Mouse (Mus musculus) heart, postnatal 0 days (tissue): ENCODE results near the gene Pcsk7. TPM values are rescaled to one million over a fixed set of nuclear protein-coding genes. Genes with fewer than 3 reads are reported as not detected.

Experiments
- ATAC-seq: fragments of 200-750 bp; cut with Nextera tagmentation; 2 replicates; pipeline ENCODE4 v1.8.0; 2017; ENCODE audit warnings: low read depth, moderate number of reproducible peaks, moderate library complexity; ENCODE audit not compliant: insufficient read depth
- DNase-seq: peaks from one replicate; pipeline ENCODE4 v3.0.0-alpha.2; 2016; ENCODE audit warnings: low spot score
- H3K27ac ChIP-seq: fragments of 300-500 bp; sonication (generic); 2 replicates; pipeline ENCODE4 v1.5.1; 2014; ENCODE audit warnings: low read depth, mild to moderate bottlenecking
- H3K27me3 ChIP-seq: fragments of 300-500 bp; sonication (generic); 2 replicates; pipeline ENCODE4 v1.6.1; 2014; ENCODE audit warnings: low read length, mixed read lengths; ENCODE audit not compliant: control insufficient read depth, insufficient read depth
- H3K36me3 ChIP-seq: fragments of 300-500 bp; sonication (generic); replicated peaks from 2 replicates; pipeline ENCODE4 v1.6.1; 2014; ENCODE audit warnings: low read length, mixed read lengths; ENCODE audit not compliant: control insufficient read depth, insufficient read depth
- H3K4me1 ChIP-seq: fragments of 300-500 bp; sonication (generic); 2 replicates; pipeline ENCODE4 v1.6.1; 2014; ENCODE audit warnings: antibody characterized with exemption; ENCODE audit not compliant: control insufficient read depth, insufficient read depth
- H3K4me2 ChIP-seq: fragments of 300-500 bp; sonication (generic); 2 replicates; pipeline ENCODE4 v1.6.1; 2014; ENCODE audit warnings: low read depth, mild to moderate bottlenecking, low read length, moderate library complexity
- H3K4me3 ChIP-seq: fragments of 300-500 bp; sonication (generic); 2 replicates; pipeline ENCODE4 v1.5.1; 2014; ENCODE audit warnings: low read depth, low read length
- H3K9ac ChIP-seq: fragments of 300-500 bp; sonication (generic); replicated peaks from 2 replicates; pipeline ENCODE4 v1.6.1; 2014; ENCODE audit warnings: low read depth, low read length, mixed read lengths
- H3K9me3 ChIP-seq: fragments of 300-500 bp; sonication (generic); replicated peaks from 2 replicates; pipeline ENCODE4 v1.6.1; 2016; ENCODE audit warnings: low read length; ENCODE audit not compliant: control insufficient read depth
- CTCF ChIP-seq: IDR thresholded peaks from 2 replicates; pipeline ENCODE4 v1.5.1; 2016; ENCODE audit warnings: antibody characterized with exemption, control low read depth, low read depth
- EP300 ChIP-seq: IDR thresholded peaks from 2 replicates; pipeline ENCODE4 v1.6.1; 2016; ENCODE audit warnings: antibody characterized with exemption, low read depth
- WGBS: fragments of 180-500 bp; shearing (Covaris S2); extraction: QIAGEN DNeasy Blood & Tissue Kit; methylation state at CpG from one replicate; pipeline ENCODE4 v1.1.7; 2014; 5-methylcytosine and 5-hydroxymethylcytosine counted together
- polyA plus RNA-seq: library from polyadenylated mRNA; unstranded; fragments of >200 nt; fragmentation: Nextera tagmentation; extraction: Ambion mirVana; gene quantifications from 2 replicates; pipeline ENCODE4 v1.2.1, GENCODE M21; 2015
- total RNA-seq: library from RNA; depleted of rRNA; stranded (reverse); fragments of >200 nt; gene quantifications from 2 replicates; pipeline ENCODE4 v1.2.3, GENCODE M21; 2014; ENCODE audit warnings: low replicate concordance

The Pcsk7 gene
- total and polyA plus RNA-seq, 2 experiments from 2014 or later, result 15.0 to 57.1 TPM

DNA sequence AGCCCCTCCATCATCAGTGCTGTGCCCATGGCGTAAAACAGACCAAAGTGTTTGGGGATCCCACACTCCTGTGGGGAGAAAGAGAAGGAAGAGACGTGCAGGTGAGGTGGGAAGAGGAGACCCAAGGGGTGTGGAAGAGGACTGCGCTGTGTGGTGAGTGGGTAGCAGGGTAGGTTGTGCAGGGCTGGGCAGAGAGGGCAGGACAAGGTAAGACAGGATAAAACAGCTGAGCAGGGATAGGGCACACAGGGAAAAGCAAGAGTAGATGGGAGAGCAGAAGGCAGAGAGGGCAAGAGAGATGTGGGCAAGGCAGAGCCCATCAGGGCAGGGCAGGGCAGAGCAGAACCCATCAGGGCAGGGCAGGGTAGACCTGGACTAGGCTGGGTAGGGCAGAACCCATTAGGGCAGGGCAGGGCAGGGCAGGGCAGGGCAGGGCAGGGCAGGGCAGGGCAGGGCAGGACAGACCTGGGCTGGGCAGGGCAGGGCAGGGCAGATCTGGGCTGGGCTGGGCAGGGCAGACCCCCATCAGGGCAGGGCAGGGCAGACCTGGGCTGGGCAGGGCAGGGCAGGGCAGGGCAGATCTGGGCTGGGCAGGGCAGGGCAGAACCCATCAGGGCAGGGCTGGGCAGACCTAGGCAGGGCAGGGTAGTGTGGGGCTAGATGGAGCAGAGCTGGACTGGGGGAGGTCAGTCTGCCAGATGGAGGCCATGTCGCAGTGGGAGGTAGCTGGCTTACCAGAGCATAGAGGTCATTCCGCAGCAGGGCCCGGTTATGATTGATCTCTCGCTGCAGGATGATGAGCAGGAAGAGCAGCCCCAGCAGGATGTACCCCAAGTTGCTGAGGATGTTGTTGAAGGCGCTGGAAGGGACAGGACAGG, 37.6 kb downstream of the Pcsk7 start:
- H3K27me3 ChIP-seq, result no peaks in the 10 kb centered on the region
- no peaks in the 10 kb centered on the region for H3K9me3 ChIP-seq
- H3K27ac ChIP-seq, result peak overlapping the region; percentile 6; the same call in 1 of the 2 replicates
- H3K4me1 ChIP-seq, result no peaks in the 10 kb centered on the region
- 94% methylated on average over 8 of the region's 8 CpGs for WGBS
- H3K9ac ChIP-seq, result no peak overlapping the region
- H3K4me3 ChIP-seq, result no peak overlapping the region
- ATAC-seq, result no peak
- H3K4me2 ChIP-seq, result no peak overlapping the region
- TF ChIP-seq EP300 (no peak), CTCF (no peak)
- peaks cover 87% of the 10 kb centered on the region for H3K36me3 ChIP-seq
- no peak for DNase-seq

DNA sequence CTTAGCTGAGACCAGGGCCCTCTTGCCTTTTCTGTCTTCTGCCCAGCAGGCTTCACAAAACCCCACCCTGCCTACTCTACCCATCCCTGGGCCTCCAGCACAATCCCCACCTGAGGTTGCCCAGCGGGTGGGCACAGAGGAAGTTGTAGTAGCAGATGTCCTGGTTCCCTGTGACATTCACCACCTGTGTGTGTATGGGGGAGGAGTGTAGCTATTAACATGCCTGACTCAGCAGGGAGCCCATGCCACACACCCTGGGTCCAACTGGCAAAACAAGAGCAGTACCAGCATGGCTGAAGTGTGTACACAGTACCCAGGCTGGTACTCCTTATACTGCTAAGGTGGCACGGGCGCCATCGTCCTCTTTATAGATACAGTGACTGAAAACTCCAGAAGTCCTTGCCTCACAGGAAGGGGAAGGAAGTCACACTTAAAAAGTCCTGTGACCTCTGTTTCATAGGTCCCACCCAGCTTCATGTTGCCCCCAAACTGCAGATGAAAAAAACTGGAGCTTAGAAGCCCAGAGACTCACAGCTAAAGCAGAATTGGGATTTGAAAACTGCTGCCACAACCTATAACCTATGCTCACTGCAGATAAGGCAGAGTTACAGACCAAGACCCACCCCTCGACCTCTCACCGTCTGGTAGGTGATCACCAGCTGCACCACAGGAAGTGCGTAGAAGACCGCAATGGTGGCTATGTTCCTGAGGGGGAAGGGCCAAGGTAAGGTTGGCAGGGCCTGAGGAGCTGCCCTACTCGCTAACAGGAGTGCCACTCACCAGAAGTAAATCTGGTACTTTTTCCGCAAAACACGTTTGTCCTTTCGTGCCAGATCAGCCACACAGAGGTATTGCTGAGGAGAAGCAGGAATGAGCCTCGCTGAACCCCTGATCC, 38.5 kb downstream of the Pcsk7 start:
- no peak for DNase-seq
- no peak for TF ChIP-seq EP300
- no peak for TF ChIP-seq CTCF
- Histone ChIP-seq H3K36me3 (peaks cover 91% of the 10 kb centered on the region), H3K27me3 (no peaks in the 10 kb centered on the region), H3K4me1 (no peaks in the 10 kb centered on the region), H3K4me3 (no peak overlapping the region), H3K9ac (no peak overlapping the region), H3K9me3 (no peaks in the 10 kb centered on the region), H3K4me2 (no peak overlapping the region), H3K27ac (peak overlapping the region; percentile 6; the same call in 1 of the 2 replicates)
- 78% methylated on average over 13 of the region's 13 CpGs for WGBS
- ATAC-seq, result no peak

- no peak overlapping the region for H3K4me3 ChIP-seq
- TF ChIP-seq EP300, result no peak
- no peak for TF ChIP-seq CTCF
- no peak overlapping the region for H3K4me2 ChIP-seq
- WGBS, result 87% methylated on average over 13 of the region's 13 CpGs
- H3K27me3 ChIP-seq, result no peaks in the 10 kb centered on the region
- H3K9ac ChIP-seq, result no peak overlapping the region
- no peaks in the 10 kb centered on the region for H3K4me1 ChIP-seq
- peaks cover 99% of the 10 kb centered on the region for H3K36me3 ChIP-seq
- H3K27ac ChIP-seq, result no peak overlapping the region
- no peak for ATAC-seq
- H3K9me3 ChIP-seq, result no peaks in the 10 kb centered on the region
- no peak for DNase-seq
These were observed 39.4 kb downstream of the Pcsk7 start for GRCm38 (mm10) chr9:45945721-45946120.

DNA sequence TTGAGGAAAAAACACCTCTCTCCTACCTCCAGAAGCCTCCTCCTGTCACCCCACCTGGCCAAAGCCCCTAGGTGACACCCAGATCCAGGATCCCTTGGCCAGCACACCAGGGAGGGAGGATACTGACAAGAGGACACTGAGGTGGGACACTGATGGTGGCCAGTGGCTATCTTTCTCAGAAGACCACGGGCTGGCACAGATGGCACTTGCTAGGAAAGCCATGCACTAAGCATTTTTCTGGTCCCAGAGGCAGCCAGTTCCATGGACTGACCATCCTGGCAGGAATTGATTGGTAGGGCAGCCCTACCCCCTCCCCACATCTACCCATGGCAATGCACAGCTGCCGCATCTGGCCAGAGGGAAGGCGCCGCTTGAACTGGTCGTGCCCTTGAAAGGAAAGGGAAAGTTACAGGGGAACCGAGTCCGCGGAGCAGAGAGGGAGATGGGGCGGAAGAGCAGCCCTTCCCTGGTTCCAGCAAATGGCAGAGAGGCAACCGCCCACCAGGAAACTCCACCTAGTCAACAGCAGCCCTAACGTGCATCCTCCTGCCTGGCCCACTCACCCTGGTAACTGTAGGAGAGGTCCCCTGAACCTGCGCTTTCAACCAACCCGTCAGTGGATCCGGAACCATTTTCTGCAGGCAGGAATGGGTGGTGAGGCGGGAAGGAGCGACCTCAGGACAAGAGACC, 40.0 kb downstream of the Pcsk7 start:
- Histone ChIP-seq H3K9ac (no peak overlapping the region), H3K27ac (no peak overlapping the region), H3K4me2 (no peak overlapping the region), H3K9me3 (no peaks in the 10 kb centered on the region), H3K27me3 (no peaks in the 10 kb centered on the region), H3K4me1 (no peaks in the 10 kb centered on the region), H3K36me3 (peaks cover 98% of the 10 kb centered on the region), H3K4me3 (no peak overlapping the region)
- DNase-seq, result no peak
- 82% methylated on average over 16 of the region's 16 CpGs for WGBS
- no peak for ATAC-seq
- TF ChIP-seq CTCF (no peak), EP300 (no peak)

GRCm38 (mm10) chr9:45946872-45947183, 40.5 kb downstream of the Pcsk7 start:
- 80% methylated on average over 10 of the region's 10 CpGs for WGBS

More at GRCm38 (mm10) chr9:45946872-45947183, 40.5 kb downstream of the Pcsk7 start:
- no peak overlapping the region for H3K9ac ChIP-seq
- peaks cover 98% of the 10 kb centered on the region for H3K36me3 ChIP-seq
- no peak for TF ChIP-seq CTCF
- no peak for TF ChIP-seq EP300
- H3K4me3 ChIP-seq, result no peak overlapping the region
- DNase-seq (no peak), ATAC-seq (no peak)
- no peaks in the 10 kb centered on the region for H3K9me3 ChIP-seq
- no peaks in the 10 kb centered on the region for H3K27me3 ChIP-seq
- H3K27ac ChIP-seq, result no peak overlapping the region
- no peak overlapping the region for H3K4me2 ChIP-seq
- no peaks in the 10 kb centered on the region for H3K4me1 ChIP-seq
